Mouse (Mus musculus) MEL (cell line): ENCODE data around the gene Vps8.
A peak's percentile ranks its signal among the peaks of the same experiment; 100 is the strongest.

Source experiments
- CHD2 ChIP-seq: IDR thresholded peaks from 2 replicates; pipeline ENCODE4 v1.6.1; 2011; ENCODE audit warnings: low read length, improper control_type of control experiment
- CTCF ChIP-seq, 3 experiments: IDR thresholded peaks in 2 of 3; conservative IDR thresholded peaks in 1 of 3; 2 replicates each; pipeline ENCODE4 v1.5.1; 2011 to 2012; ENCODE audit warnings: low read length in 3 of 3, low read depth in 2 of 3, mild to moderate bottlenecking in 2 of 3, improper control_type of control experiment in 1 of 3, inconsistent platforms in 1 of 3, mixed read lengths in 1 of 3, moderate library complexity in 1 of 3; ENCODE audit not compliant: control insufficient read depth in 1 of 3, insufficient read depth in 1 of 3, poor library complexity in 1 of 3, severe bottlenecking in 1 of 3
- GATA1 ChIP-seq: IDR thresholded peaks from 2 replicates; pipeline ENCODE4 v1.6.1; 2011; ENCODE audit warnings: low read depth, low read length, improper control_type of control experiment
- MAX ChIP-seq: IDR thresholded peaks from 2 replicates; pipeline ENCODE4 v1.6.1; 2011; ENCODE audit warnings: low read length, improper control_type of control experiment
- MXI1 ChIP-seq: IDR thresholded peaks from 2 replicates; pipeline ENCODE4 v1.6.1; 2011; ENCODE audit warnings: mild to moderate bottlenecking, low read depth, low read length, improper control_type of control experiment
- MYB ChIP-seq: IDR thresholded peaks from 2 replicates; pipeline ENCODE4 v1.6.1; 2011; ENCODE audit warnings: mild to moderate bottlenecking, low read depth, low read length, improper control_type of control experiment
- NELFE ChIP-seq: IDR thresholded peaks from 2 replicates; pipeline ENCODE4 v1.6.1; 2011; ENCODE audit warnings: low read depth, low read length, improper control_type of control experiment
- POLR2A ChIP-seq, 2 experiments: IDR thresholded peaks; 2 replicates each; pipeline ENCODE4 v1.6.1; 2011 to 2012; ENCODE audit warnings: low read length in 2 of 2, mild to moderate bottlenecking in 2 of 2, control low read depth in 1 of 2, improper control_type of control experiment in 1 of 2, low read depth in 1 of 2, moderate library complexity in 1 of 2; ENCODE audit not compliant: control insufficient read depth in 1 of 2, insufficient read depth in 1 of 2, poor library complexity in 1 of 2
- POLR2AphosphoS2 ChIP-seq: IDR thresholded peaks from 2 replicates; pipeline ENCODE4 v1.6.1; 2011; ENCODE audit warnings: low read length, improper control_type of control experiment
- RAD21 ChIP-seq: IDR thresholded peaks from 2 replicates; pipeline ENCODE4 v1.6.1; 2011; ENCODE audit warnings: mild to moderate bottlenecking, low read depth, low read length, improper control_type of control experiment
- USF2 ChIP-seq, 2 experiments: IDR thresholded peaks; 2 replicates each; pipeline ENCODE4 v1.6.1; 2011 to 2012; ENCODE audit warnings: improper control_type of control experiment in 2 of 2, low read length in 2 of 2, borderline replicate concordance in 1 of 2, inconsistent platforms in 1 of 2, low read depth in 1 of 2, mild to moderate bottlenecking in 1 of 2; ENCODE audit not compliant: insufficient read depth in 1 of 2
- ZC3H11A ChIP-seq: IDR thresholded peaks from 2 replicates; pipeline ENCODE4 v1.6.1; 2012; ENCODE audit warnings: low read depth, mild to moderate bottlenecking, inconsistent platforms, low read length, improper control_type of control experiment
- ZNF384 ChIP-seq: IDR thresholded peaks from 2 replicates; pipeline ENCODE4 v1.6.1; 2012; ENCODE audit warnings: low read depth, mild to moderate bottlenecking, inconsistent platforms, low read length, improper control_type of control experiment

GRCm38 (mm10) chr16:21433543-21433942 is 10.6 kb downstream of the Vps8 start:
- TF ChIP-seq CTCF (IDR thresholded peaks at IDR 0.05 in 2 of 3, conservative IDR thresholded peaks at IDR 0.05 in 1 of 3; ENCODE audit: control insufficient read depth in 1 of 3, insufficient read depth in 1 of 3, low read depth in 2 of 3, low read length in 3 of 3, poor library complexity in 1 of 3, severe bottlenecking in 1 of 3) (peak; percentile 23 to 83 (median 76); a peak in 5 of 6 replicates), NELFE (no peak), POLR2A (IDR thresholded peaks at IDR 0.05; ENCODE audit: control insufficient read depth in 1 of 2, insufficient read depth in 1 of 2, low read depth in 1 of 2, low read length in 2 of 2, poor library complexity in 1 of 2) (no peak), ZC3H11A (no peak), MAX (no peak), CHD2 (no peak), USF2 (IDR thresholded peaks at IDR 0.05; ENCODE audit: borderline replicate concordance in 1 of 2, insufficient read depth in 1 of 2, low read depth in 1 of 2, low read length in 2 of 2) (no peak), ZNF384 (peak; percentile 60; the same call in 1 of the 2 replicates), MYB (no peak), MXI1 (no peak), RAD21 (peak; percentile 41), GATA1 (0 out of 2 replicates have a peak, but pooled peaks have one; percentile 18), POLR2AphosphoS2 (no peak)
